Mouse (Mus musculus) erythroblast, embryonic 14.5 days (primary cell): ENCODE data around the gene Vcam1. TPM values are rescaled to one million over a fixed set of nuclear protein-coding genes. Genes with fewer than 3 reads are reported as not detected.

ENCODE experiments used
- H3K27me3 ChIP-seq: 2 replicates; pipeline ENCODE4 v1.6.1; 2012; ENCODE audit warnings: inconsistent platforms; ENCODE audit not compliant: control insufficient read depth
- H3K36me3 ChIP-seq: 2 replicates; pipeline ENCODE4 v1.6.1; 2012; ENCODE audit warnings: mild to moderate bottlenecking, inconsistent platforms; ENCODE audit not compliant: control insufficient read depth
- H3K4me1 ChIP-seq: 2 replicates; pipeline ENCODE4 v1.6.1; 2012; ENCODE audit warnings: inconsistent platforms; ENCODE audit not compliant: control insufficient read depth
- H3K4me3 ChIP-seq: replicated peaks from 2 replicates; pipeline ENCODE3; 2012; ENCODE audit warnings: moderate library complexity, mild to moderate bottlenecking, inconsistent platforms
- H3K9me3 ChIP-seq: 2 replicates; pipeline ENCODE4 v1.6.1; 2012; ENCODE audit warnings: low read length, inconsistent platforms, mixed read lengths; ENCODE audit not compliant: control insufficient read depth
- GATA1 ChIP-seq: IDR thresholded peaks from 2 replicates; pipeline ENCODE4 v1.6.1; 2012; ENCODE audit warnings: low read length, inconsistent platforms, mixed read lengths
- TAL1 ChIP-seq: IDR thresholded peaks from 3 replicates; pipeline ENCODE4 v1.6.1; 2012; ENCODE audit warnings: low read length, inconsistent platforms, mixed read lengths
- polyA plus RNA-seq: library from polyadenylated mRNA; stranded (reverse); fragments of >175 nt; gene quantifications from 2 replicates; pipeline ENCODE4 v1.2.3, GENCODE M21; 2012

The Vcam1 gene
- polyA plus RNA-seq, 1 experiment, result 0.16 TPM

- no peaks in the 10 kb centered on the region for H3K9me3 ChIP-seq
- TF ChIP-seq TAL1 (no peak), GATA1 (no peak)
- no peaks in the 10 kb centered on the region for H3K36me3 ChIP-seq
- no peaks in the 10 kb centered on the region for H3K27me3 ChIP-seq
- no peak overlapping the region for H3K4me3 ChIP-seq
- H3K4me1 ChIP-seq, result no peaks in the 10 kb centered on the region
These were observed 20.7 kb upstream of the Vcam1 start for GRCm38 (mm10) chr3:116150056-116150632.

- Histone ChIP-seq H3K36me3 (no peaks in the 10 kb centered on the region), H3K27me3 (no peaks in the 10 kb centered on the region), H3K4me3 (no peak overlapping the region), H3K4me1 (no peaks in the 10 kb centered on the region), H3K9me3 (no peaks in the 10 kb centered on the region)
- TF ChIP-seq TAL1, result no peak
These were observed 19.6 kb upstream of the Vcam1 start for GRCm38 (mm10) chr3:116149096-116149495.

DNA sequence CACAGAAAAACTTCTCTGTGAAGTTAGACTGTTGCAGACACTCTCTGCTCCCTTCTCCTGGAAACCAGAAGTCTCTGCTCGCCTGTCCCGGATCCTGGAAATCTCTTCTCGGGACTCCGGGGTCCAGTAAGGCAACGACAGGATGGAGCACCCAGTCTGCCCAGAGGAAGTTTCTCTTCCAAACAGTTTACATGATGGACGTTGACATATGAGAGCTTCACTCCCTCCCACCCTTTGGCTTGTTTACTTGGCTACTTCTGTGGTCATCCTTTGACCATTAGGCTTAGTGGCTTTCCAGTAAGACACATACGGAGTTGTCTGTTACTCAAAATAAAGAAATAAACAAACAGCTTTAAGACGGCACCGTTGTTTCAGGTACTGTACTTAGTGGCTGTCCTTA lies 19.2 kb upstream of the Vcam1 start:
- Histone ChIP-seq H3K9me3 (no peaks in the 10 kb centered on the region), H3K4me1 (no peaks in the 10 kb centered on the region), H3K27me3 (no peaks in the 10 kb centered on the region), H3K4me3 (no peak overlapping the region), H3K36me3 (no peaks in the 10 kb centered on the region)
- TF ChIP-seq GATA1 (no peak), TAL1 (no peak)

- peaks cover 3% of the 10 kb centered on the region for H3K4me1 ChIP-seq
- no peaks in the 10 kb centered on the region for H3K36me3 ChIP-seq
- H3K27me3 ChIP-seq, result no peaks in the 10 kb centered on the region
- no peaks in the 10 kb centered on the region for H3K9me3 ChIP-seq
- H3K4me3 ChIP-seq, result no peak overlapping the region
- TF ChIP-seq GATA1, result no peak
- TF ChIP-seq TAL1, result no peak
These were observed 11.7 kb upstream of the Vcam1 start for GRCm38 (mm10) chr3:116141226-116141625.

DNA sequence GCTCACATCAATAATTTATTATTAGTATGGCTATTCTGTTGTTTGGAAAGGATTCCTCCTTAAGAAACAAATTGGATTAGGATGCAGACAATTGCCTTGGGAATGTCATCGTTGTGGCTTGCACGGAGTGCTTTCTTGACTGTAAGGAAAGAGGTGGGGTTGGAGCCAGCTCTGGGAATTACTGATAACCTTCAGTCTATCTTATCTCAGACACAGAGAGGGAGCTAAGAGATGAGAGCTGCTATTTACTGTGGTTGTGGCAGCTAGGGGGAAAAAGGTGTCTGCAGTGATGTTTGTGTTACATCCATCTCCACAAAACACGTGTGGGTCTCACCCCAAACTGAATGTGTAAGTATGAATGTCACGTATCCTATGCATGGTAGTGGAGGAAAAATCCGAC lies 9.5 kb upstream of the Vcam1 start:
- Histone ChIP-seq H3K27me3 (no peaks in the 10 kb centered on the region), H3K36me3 (no peaks in the 10 kb centered on the region), H3K4me1 (peaks cover 3% of the 10 kb centered on the region), H3K9me3 (no peaks in the 10 kb centered on the region), H3K4me3 (no peak overlapping the region)
- TF ChIP-seq TAL1, result no peak
- no peak for TF ChIP-seq GATA1

DNA sequence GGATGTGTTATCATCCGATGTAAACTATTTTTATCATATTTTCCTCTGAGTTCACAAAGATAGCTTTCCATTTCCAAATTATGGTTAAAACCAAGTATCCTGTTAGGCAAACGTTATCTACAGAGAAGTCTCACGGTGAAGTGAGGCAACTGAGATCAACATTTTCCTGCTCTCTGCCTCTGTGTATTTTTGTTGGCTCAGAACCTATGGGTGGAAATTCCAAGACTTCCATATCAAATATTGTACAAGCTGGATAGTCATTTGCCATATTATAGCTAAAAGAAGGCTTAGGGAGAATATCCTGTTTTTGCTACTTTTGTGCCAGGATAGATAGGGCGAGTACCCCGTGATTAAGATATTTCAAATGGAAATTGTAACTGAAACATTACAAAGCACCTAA lies 8.6 kb upstream of the Vcam1 start:
- Histone ChIP-seq H3K9me3 (no peaks in the 10 kb centered on the region), H3K4me1 (peaks cover 3% of the 10 kb centered on the region), H3K4me3 (no peak overlapping the region), H3K36me3 (no peaks in the 10 kb centered on the region), H3K27me3 (no peaks in the 10 kb centered on the region)
- TF ChIP-seq GATA1 (no peak), TAL1 (no peak)

DNA sequence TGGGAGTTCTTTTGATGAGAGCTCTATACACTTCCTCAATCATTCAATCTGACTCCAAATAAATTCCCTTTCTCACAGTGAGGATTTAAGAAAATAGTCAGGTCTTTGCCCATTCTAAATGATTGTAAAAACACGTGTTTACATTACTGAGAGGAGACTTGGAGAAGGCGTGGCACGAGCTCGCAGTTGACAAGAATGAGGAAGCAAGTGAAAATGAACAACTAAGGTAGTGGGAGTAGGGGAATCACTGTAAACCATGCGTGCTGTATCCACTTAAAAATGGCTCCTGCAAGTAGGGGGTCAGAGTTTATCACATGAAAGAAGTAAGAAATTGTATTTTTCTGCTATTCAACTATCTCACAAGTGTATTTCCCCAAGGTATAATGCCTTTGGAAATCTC lies 3.9 kb upstream of the Vcam1 start:
- no peaks in the 10 kb centered on the region for H3K4me1 ChIP-seq
- H3K36me3 ChIP-seq, result no peaks in the 10 kb centered on the region
- H3K4me3 ChIP-seq, result no peak overlapping the region
- TF ChIP-seq TAL1, result no peak
- no peak for TF ChIP-seq GATA1
- no peaks in the 10 kb centered on the region for H3K27me3 ChIP-seq
- H3K9me3 ChIP-seq, result no peaks in the 10 kb centered on the region

DNA sequence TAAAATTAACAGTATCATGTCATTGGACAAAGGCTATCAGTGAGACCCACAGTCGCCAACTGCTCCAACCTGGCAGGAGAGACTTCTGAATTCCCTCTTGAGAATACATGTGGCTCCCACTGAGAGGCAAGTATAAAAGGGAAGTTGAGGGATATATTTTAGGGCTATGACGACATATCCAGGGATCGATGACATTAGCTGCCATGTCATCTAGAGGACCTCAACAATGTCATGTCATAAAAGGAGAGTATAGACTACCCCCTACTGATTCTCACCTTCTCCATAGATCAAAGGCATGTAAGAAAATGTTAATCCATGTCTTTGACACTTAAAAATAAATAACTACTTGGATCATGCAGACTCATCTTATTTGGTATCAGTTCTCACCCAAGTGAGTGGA lies 1.2 kb upstream of the Vcam1 start:
- no peak overlapping the region for H3K4me3 ChIP-seq
- no peaks in the 10 kb centered on the region for H3K27me3 ChIP-seq
- H3K9me3 ChIP-seq, result no peaks in the 10 kb centered on the region
- TF ChIP-seq GATA1 (no peak), TAL1 (no peak)
- no peaks in the 10 kb centered on the region for H3K36me3 ChIP-seq
- H3K4me1 ChIP-seq, result no peaks in the 10 kb centered on the region

GRCm38 (mm10) chr3:116129841-116130595 lies 530 bp upstream of the Vcam1 start:
- H3K4me3 ChIP-seq, result no peak overlapping the region
- no peaks in the 10 kb centered on the region for H3K36me3 ChIP-seq
- H3K9me3 ChIP-seq, result no peaks in the 10 kb centered on the region
- no peaks in the 10 kb centered on the region for H3K4me1 ChIP-seq
- H3K27me3 ChIP-seq, result no peaks in the 10 kb centered on the region
- no peak for TF ChIP-seq GATA1
- TF ChIP-seq TAL1, result no peak
